Mouse (Mus musculus): Measurements from ENCODE around the gene Wdr20. TPM values are rescaled to one million over a fixed set of nuclear protein-coding genes. Genes with fewer than 3 reads are reported as not detected.
"Not testable (repeated sequence)": the region's sequence is repeated elsewhere in the genome, so short reads cannot be mapped to it uniquely, and the experiment has no call there.

The Wdr20 gene
- total and polyA plus RNA-seq, 3 experiments, result 18.8 to 25.8 TPM; not detected in 1

GRCm38 (mm10) chr12:110737170-110738157 lies at the start of gene Wdr20 (continued):
- TF ChIP-seq ETS1 (IDR thresholded peaks at IDR 0.05; ENCODE audit: low read depth, low read length) (no peak), NELFE (IDR thresholded peaks at IDR 0.05; ENCODE audit: low read depth, low read length) (peak; percentile 81), USF2 (IDR thresholded peaks at IDR 0.05; ENCODE audit: borderline replicate concordance in 1 of 2, insufficient read depth in 1 of 2, low read depth in 1 of 2, low read length in 2 of 2) (no peak), TAL1 (IDR thresholded peaks at IDR 0.05; ENCODE audit: low read length) (no peak)

- TF ChIP-seq POLR2A (IDR thresholded peaks at IDR 0.05; ENCODE audit: control insufficient read depth in 1 of 2, insufficient read depth in 1 of 2, low read depth in 1 of 2, low read length in 2 of 2, poor library complexity in 1 of 2) (peak in 1 of 2 experiments; percentile 53; a peak in 1 of 4 replicates), POLR2AphosphoS2 (IDR thresholded peaks at IDR 0.05; ENCODE audit: low read length) (0 out of 2 replicates have a peak, but pooled peaks have one; percentile 16)
- H3K27me3 ChIP-seq (ENCODE audit: control insufficient read depth in 1 of 2, insufficient read depth in 2 of 2, low read length in 2 of 2); H3K9me3 ChIP-seq (replicated peaks; ENCODE audit: insufficient read depth, low read length); H3K4me3 ChIP-seq (ENCODE audit: control insufficient read depth in 1 of 2, insufficient read depth in 1 of 2, low read depth in 2 of 2, low read length in 2 of 2); H3K79me2 ChIP-seq (ENCODE audit: control insufficient read depth, insufficient read depth, low read length, poor library complexity); H3K4me1 ChIP-seq (ENCODE audit: control insufficient read depth in 1 of 2, insufficient read depth in 2 of 2, low read length in 2 of 2); H3K9ac ChIP-seq (ENCODE audit: control insufficient read depth, low read depth, low read length, poor library complexity, severe bottlenecking); H3K27ac ChIP-seq (ENCODE audit: control insufficient read depth, low read depth, low read length): not testable (repeated sequence)
- DNase-seq (ENCODE audit: low read depth, low spot score), result peak; percentile 55
- peaks cover 16 to 22% of the 10 kb centered on the region in 2 experiments; a peak in 3 of 4 replicates for H3K36me3 ChIP-seq (ENCODE audit: control insufficient read depth in 1 of 2, insufficient read depth in 2 of 2, low read length in 2 of 2)
Observed at GRCm38 (mm10) chr12:110688921-110689320, 48.8 kb upstream of the Wdr20 start.

- no peaks in the 10 kb centered on the region for H3K27me3 ChIP-seq (ENCODE audit: control insufficient read depth in 1 of 2, insufficient read depth in 2 of 2, low read length in 2 of 2)
- no peaks in the 10 kb centered on the region for H3K9me3 ChIP-seq (replicated peaks; ENCODE audit: insufficient read depth, low read length)
- H3K4me3 ChIP-seq (ENCODE audit: control insufficient read depth in 1 of 2, insufficient read depth in 1 of 2, low read depth in 2 of 2, low read length in 2 of 2), result no peak overlapping the region
- H3K27ac ChIP-seq (ENCODE audit: control insufficient read depth, low read depth, low read length), result no peak overlapping the region
- TF ChIP-seq ZMIZ1 (IDR thresholded peaks at IDR 0.05; ENCODE audit: low read depth, low read length), result peak; percentile 10
- TF ChIP-seq SIN3A (IDR thresholded peaks at IDR 0.05; ENCODE audit: low read length), result no peak
- TF ChIP-seq HCFC1 (IDR thresholded peaks at IDR 0.05; ENCODE audit: low read depth, low read length), result no peak
- no peak for TF ChIP-seq GABPA (IDR thresholded peaks at IDR 0.05; ENCODE audit: low read depth, low read length)
- no peak for TF ChIP-seq USF2 (IDR thresholded peaks at IDR 0.05; ENCODE audit: borderline replicate concordance in 1 of 2, insufficient read depth in 1 of 2, low read depth in 1 of 2, low read length in 2 of 2)
- no peak for TF ChIP-seq E2F4 (IDR thresholded peaks at IDR 0.05; ENCODE audit: borderline replicate concordance, low read depth, low read length)
- TF ChIP-seq POLR2AphosphoS2 (IDR thresholded peaks at IDR 0.05; ENCODE audit: low read length), result peak; percentile 90
- TF ChIP-seq SMC3 (IDR thresholded peaks at IDR 0.05; ENCODE audit: low read depth, low read length), result no peak
- 0 out of 2 replicates have a peak, but pooled peaks have one; percentile 26 for TF ChIP-seq NELFE (IDR thresholded peaks at IDR 0.05; ENCODE audit: low read depth, low read length)
- no peak for TF ChIP-seq TCF12 (IDR thresholded peaks at IDR 0.05; ENCODE audit: low read depth, low read length)
- TF ChIP-seq EP300 (IDR thresholded peaks at IDR 0.05; ENCODE audit: low read depth in 1 of 2, low read length in 2 of 2), result no peak
- no peak for TF ChIP-seq RCOR1 (IDR thresholded peaks at IDR 0.05; ENCODE audit: low read depth, low read length)
- TF ChIP-seq POLR2A (IDR thresholded peaks at IDR 0.05; ENCODE audit: control insufficient read depth in 1 of 2, insufficient read depth in 1 of 2, low read depth in 1 of 2, low read length in 2 of 2, poor library complexity in 1 of 2), result peak; percentile 9 to 70; a peak in 2 of 4 replicates
- no peak for TF ChIP-seq CTCF (IDR thresholded peaks at IDR 0.05 in 2 of 3, conservative IDR thresholded peaks at IDR 0.05 in 1 of 3; ENCODE audit: control insufficient read depth in 1 of 3, insufficient read depth in 1 of 3, low read depth in 2 of 3, low read length in 3 of 3, poor library complexity in 1 of 3, severe bottlenecking in 1 of 3)
- TF ChIP-seq USF1 (IDR thresholded peaks at IDR 0.05; ENCODE audit: low read depth, low read length), result no peak
- TF ChIP-seq KAT2A (conservative IDR thresholded peaks at IDR 0.05; ENCODE audit: low read depth, low read length), result no peak
- peaks cover 18% of the 10 kb centered on the region for H3K79me2 ChIP-seq (ENCODE audit: control insufficient read depth, insufficient read depth, low read length, poor library complexity)
- peaks cover 20 to 26% of the 10 kb centered on the region in 2 experiments for H3K36me3 ChIP-seq (ENCODE audit: control insufficient read depth in 1 of 2, insufficient read depth in 2 of 2, low read length in 2 of 2)
- peak; percentile 62 for DNase-seq (ENCODE audit: low read depth, low spot score)
- no peak overlapping the region for H3K9ac ChIP-seq (ENCODE audit: control insufficient read depth, low read depth, low read length, poor library complexity, severe bottlenecking)
- peaks cover 0 to 7% of the 10 kb centered on the region in 2 experiments; a peak in 1 of 4 replicates for H3K4me1 ChIP-seq (ENCODE audit: control insufficient read depth in 1 of 2, insufficient read depth in 2 of 2, low read length in 2 of 2)
Observed at GRCm38 (mm10) chr12:110689919-110690643, 47.7 kb upstream of the Wdr20 start.

Measured in MEL (cell line).